Mouse (Mus musculus): ENCODE data around the gene Metrnl.

The Metrnl gene

DNA sequence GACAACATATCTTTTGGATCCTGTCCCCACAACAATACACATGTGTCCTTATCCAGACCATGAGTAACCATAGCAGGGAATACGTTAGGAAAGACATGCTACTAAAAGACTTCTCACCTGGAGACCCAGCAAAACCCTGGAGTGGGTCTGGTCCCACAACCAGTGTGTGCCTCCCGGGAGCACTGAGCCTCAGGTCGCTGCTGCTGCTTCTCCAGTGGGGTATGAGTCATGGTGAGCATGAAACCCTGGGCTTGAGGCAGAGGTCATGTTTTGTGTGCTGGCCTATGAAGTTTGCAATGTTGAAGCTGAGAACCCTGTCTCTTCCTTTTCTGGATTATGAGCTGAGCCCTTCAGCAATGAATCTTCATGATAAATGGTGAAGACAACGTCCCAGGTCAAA, 15.3 kb upstream of the Metrnl start:
- DNase-seq (ENCODE audit: low spot score), result no peak

GRCm38 (mm10) chr11:121686674-121687073, 14.7 kb upstream of the Metrnl start:
- DNase-seq (ENCODE audit: low spot score), result no peak

DNA sequence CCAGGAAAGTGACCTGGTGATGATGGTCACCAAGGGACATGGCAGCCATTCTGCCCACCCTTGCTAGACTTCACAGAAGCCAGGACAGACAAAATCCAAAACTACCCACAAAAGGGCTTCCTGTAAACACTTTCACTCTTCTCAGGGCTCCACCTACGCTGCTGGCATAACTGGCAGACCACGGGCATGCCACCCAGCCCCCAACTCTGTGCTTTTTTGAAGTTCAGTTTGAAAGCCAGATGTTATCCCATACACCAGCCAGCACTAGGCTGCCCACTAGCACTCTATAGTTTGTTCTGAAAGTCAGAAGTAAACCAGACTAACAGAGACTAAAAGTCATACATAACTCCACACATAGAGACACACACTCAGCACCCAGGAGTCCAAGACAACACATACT, 13.3 kb upstream of the Metrnl start:
- no peak for DNase-seq (ENCODE audit: low spot score)

DNA sequence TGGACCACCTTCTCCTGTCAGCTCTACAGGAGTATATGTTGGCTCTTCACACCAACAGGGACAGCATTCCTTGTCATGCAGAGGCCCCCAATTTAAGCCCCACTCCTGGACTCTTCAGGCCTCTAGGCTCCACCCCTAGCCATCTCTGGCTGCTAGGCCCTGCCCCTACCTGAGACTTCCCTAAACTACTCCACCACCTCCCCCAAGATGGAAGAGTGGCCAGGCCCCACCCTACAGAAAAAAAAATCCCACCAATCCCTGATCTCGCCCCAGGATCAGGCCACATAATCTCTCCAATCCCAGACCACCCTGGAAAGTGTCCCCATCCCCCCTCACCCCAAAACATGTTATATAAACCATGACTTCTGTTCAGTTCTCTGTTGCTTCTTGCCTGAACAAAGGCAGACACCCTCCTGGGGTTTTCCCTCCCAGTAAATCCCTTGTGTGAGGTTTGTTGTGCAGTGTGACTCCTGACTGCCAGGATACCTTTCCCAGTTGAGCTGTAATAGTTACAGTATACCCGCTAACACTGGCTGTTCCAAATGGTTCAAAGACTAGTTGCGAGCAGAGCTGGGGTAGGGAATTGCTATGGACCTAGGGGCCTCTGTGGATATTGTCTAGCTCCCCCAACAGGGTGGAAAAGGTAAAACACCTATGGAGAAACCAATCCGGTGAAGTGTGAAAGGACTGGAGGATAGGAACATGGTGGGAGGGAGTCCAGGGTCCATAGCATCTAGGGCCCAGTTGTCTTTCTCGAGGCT, 5.9 kb upstream of the Metrnl start:
- DNase-seq (ENCODE audit: low spot score), result no peak

DNA sequence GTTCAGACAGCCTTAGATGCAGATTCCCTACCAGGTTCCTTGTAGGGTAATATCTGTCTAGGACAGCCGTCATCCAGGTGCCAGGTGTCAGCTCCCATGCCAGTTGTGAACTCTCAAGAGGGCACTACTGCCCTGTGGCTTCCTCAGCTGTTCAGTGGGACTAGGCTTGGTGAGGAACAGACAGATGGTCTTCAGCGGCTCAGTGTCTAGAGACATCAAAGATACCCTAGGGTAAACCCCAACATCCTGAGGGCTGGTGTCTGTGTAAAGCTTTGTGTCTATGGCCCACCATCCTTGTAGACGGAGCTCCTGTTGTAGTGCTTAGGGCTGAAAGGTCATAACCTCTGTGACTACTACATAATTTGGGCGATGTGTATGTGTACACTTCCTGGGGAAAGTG, 4.1 kb upstream of the Metrnl start:
- no peak for DNase-seq (ENCODE audit: low spot score)

GRCm38 (mm10) chr11:121698381-121698955, 2.9 kb upstream of the Metrnl start:
- no peak for DNase-seq (ENCODE audit: low spot score)

DNA sequence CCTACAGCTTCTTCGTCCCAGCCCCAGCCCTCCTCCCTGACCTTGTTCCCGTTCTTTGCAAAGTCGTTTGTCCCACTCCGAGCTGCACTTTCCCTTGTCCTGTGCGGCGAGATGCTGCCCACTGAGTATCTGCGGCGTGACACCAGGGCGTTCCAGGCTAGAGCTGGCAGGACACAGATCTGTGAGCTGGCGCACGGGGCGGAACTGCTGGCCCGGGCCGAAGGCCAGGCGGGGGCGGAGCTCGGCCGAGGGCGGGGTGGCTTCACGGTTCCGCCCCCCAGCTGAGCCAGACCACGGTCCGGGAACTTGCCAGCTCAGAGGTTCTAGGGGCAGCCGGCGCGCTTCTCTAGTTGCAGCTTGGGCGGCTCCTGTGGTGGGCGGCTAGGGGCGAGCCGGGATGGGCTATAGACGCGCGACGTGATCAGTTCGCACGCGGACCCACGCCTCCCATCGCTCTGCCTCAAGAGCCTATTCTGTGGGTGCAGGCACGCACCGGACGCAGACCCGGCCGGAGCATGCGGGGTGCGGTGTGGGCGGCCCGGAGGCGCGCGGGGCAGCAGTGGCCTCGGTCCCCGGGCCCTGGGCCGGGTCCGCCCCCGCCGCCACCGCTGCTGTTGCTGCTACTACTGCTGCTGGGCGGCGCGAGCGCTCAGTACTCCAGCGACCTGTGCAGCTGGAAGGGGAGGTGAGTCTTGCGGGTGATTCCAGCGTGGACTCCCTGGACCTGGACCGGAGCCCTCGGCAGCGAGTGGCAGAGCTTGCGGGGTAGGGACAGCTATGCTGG, 959 bp downstream of the Metrnl start:
- peak; percentile 85 for DNase-seq (ENCODE audit: low spot score)

GRCm38 (mm10) chr11:121702895-121703618, 1.7 kb downstream of the Metrnl start:
- DNase-seq (ENCODE audit: low spot score), result peak; percentile 29

DNA sequence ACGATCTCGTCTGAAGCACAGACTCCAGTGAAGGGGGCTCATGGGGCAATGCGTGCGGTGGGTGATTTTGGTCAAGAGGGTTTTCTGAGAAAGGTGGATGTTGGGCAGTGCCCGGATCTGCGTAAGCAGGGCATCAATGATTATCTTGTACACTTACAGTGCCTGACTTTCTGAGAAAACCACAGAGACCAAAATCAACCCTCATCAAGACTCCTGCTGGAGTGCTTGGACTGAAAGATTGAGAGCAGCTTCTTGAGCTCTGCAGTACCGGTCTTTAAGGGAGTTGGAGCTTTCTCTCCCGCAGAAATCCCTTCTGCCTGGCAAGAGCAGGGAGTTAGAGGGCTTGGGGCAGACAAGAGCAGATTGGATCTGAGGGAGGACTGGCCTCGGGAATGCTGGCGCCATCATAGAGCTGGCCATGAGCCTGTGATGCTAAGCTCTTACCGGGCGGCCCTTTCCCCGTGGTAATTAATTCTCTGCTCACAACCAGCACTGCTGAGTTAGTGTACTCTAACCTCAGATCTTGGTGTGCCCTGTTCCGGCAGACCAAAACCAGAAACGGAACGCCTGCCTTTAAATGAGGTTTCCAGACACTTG, 2.4 kb downstream of the Metrnl start:
- no peak for DNase-seq (ENCODE audit: low spot score)

DNA sequence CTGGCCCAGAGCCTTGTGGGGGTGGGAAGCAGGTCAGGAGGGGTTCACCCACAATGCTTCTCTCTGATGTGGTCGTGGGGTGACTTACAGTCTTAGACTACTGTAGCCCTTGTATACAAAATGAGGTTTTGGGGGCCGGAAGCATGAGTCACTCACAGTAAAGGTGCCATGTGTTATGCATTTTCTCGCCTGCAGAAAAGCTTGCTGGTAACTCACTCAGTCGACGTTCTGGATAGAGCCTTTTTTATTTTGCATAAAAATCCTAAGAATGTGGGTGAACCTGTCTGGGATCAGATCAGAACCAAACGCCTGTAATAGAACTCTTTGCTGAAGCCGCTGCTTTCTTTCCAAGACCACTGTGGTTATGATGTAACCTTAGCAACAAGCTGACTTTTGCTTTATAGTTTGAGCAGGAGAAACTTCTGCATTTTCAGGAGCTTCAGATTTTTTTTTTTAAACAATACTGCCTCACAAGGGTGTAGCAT, 5.2 kb downstream of the Metrnl start:
- DNase-seq (ENCODE audit: low spot score), result no peak

DNA sequence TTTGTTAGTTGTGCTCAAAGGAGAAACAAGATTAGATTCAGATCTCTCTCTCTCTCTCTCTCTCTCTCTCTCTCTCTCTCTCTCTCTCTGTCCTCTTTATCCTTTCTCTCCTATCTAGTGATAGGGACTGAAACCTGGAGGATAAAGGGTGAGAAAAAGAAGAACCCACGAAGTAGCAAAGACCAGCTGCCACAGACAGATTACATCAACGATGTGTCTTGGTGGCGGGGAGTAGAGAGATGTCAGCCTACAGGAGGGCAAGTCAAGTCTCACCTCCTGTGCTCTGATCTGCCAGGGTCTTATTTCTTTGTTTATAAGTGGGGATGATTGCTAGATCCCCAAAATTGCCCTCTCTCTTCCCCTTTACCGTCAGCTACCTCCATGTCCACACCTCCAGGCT, 7.9 kb downstream of the Metrnl start:
- no peak for DNase-seq (ENCODE audit: low spot score)

DNA sequence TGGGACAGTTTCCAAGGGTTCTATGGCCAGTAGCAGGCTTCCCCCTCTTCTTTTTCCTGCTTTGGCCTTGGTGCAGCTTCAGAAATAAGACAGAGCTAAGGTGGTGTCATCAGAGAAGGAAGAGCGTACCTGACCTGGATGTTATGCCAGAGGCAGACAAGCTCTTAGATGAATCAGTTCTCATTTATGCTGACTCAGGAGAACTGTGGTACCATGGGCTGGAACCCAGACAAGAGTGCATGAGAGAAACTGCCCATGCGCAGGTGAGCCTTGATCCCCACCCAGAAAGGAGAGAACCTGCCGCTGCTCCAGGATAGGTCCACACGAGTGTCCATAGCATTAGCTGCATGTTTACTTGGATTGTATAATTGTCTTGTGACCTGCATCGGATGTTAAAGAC, 8.9 kb downstream of the Metrnl start:
- DNase-seq (ENCODE audit: low spot score), result no peak

DNA sequence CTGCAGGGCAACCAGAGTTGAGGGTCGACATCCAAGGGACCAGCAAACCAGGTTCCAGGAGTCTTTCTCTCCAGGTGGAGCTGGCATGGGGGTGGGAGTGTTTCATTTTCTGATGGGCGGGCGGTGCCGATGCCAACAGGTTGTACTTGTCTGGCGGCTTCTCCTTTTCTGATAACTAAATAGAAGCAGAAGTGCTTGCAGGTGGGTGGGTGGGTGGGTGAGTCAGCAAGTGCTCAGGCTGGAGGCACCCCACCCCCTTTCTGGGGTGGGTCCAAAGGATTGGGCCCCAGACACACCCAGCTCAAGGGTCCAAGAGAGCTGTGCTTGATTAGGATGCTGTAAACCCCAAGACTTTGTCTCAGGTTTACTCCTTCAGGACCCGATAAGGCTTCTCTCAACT, 11.6 kb downstream of the Metrnl start:
- no peak for DNase-seq (ENCODE audit: low spot score)

- no peak for DNase-seq (ENCODE audit: low spot score)
Observed at GRCm38 (mm10) chr11:121713569-121713968, 12.2 kb downstream of the Metrnl start.

- DNase-seq (ENCODE audit: low spot score), result no peak
Observed at GRCm38 (mm10) chr11:121714745-121715485, 13.6 kb downstream of the Metrnl start.

DNA sequence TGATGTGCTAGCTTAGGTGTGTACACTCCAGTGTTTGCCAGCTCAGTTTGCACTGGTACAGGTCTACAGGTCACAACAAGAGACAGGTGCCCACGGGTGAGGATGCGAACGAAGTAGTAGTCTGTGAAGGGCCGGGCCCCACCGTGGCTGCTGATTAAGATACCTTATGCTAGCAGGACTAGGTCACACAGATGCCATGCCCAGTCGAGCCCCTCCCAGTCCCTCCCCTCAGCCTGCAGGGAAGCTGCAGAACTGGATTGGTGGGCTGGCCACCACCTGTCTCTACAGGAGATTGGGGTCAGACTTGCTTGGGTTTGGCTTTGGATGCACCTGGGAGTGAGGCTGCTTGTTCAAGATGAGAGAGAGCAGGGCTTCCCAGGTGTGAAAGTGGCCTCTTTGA, 16.4 kb downstream of the Metrnl start:
- DNase-seq (ENCODE audit: low spot score), result no peak

DNA sequence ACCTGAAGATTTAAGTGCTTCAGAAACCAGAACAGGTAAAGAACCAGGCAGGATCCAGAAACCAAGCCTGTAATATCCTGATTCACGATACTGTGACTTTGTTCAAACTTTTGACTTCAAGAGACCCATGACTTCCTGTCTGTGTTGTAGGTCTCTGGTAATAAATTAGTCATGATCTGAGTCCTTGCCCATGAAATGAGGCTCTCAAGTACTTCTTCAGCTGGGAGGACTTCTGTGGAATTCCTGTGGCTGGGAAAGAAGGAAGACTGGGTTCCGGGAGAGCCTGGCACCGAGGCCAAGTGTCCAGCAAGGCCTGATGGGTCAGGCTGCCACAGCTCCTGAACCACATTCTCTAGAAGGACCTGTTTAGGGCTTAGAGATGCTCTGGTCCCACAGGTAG, 19.4 kb downstream of the Metrnl start:
- DNase-seq (ENCODE audit: low spot score), result no peak

GRCm38 (mm10) chr11:121722434-121722833, 21.1 kb downstream of the Metrnl start:
- no peak for DNase-seq (ENCODE audit: low spot score)

DNA sequence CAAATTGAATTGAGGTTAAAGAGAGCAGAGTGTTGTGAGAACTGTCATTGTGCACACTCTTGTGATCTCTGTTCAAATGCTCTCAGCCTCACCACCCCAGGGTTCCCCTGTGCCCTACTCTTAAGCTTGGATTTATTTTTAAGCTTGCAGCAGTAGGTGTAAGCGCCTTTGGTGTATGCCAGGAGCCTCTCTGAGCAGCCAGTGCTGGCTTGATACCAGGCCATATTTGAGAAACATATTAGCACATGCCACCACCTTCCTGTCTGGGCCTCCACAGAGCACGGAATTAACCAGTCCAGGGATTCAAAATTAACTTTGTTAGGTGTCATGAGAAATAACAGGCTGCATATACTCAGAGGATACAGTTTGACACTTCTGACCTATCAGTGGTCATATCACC, 25.3 kb downstream of the Metrnl start:
- DNase-seq (ENCODE audit: low spot score), result no peak

GRCm38 (mm10) chr11:121734184-121734583, 32.8 kb downstream of the Metrnl start:
- no peak for DNase-seq (ENCODE audit: low spot score)

GRCm38 (mm10) chr11:121734892-121735291, 33.5 kb downstream of the Metrnl start:
- no peak for DNase-seq (ENCODE audit: low spot score)
